Mouse (Mus musculus) central nervous system, embryonic 18 days (tissue): ENCODE measurements around the gene Spaar. TPM values are rescaled to one million over a fixed set of nuclear protein-coding genes. Genes with fewer than 3 reads are reported as not detected.

ENCODE experiments used
- polyA plus RNA-seq: library from polyadenylated mRNA; depleted of rRNA; stranded (reverse); fragments of >200 nt; gene quantifications from 2 replicates; pipeline ENCODE4 v1.2.3, GENCODE M21; 2012; rRNA removed

Gene Spaar
- 0.23 and 0.47 TPM in 2 replicates for polyA plus RNA-seq

DNA sequence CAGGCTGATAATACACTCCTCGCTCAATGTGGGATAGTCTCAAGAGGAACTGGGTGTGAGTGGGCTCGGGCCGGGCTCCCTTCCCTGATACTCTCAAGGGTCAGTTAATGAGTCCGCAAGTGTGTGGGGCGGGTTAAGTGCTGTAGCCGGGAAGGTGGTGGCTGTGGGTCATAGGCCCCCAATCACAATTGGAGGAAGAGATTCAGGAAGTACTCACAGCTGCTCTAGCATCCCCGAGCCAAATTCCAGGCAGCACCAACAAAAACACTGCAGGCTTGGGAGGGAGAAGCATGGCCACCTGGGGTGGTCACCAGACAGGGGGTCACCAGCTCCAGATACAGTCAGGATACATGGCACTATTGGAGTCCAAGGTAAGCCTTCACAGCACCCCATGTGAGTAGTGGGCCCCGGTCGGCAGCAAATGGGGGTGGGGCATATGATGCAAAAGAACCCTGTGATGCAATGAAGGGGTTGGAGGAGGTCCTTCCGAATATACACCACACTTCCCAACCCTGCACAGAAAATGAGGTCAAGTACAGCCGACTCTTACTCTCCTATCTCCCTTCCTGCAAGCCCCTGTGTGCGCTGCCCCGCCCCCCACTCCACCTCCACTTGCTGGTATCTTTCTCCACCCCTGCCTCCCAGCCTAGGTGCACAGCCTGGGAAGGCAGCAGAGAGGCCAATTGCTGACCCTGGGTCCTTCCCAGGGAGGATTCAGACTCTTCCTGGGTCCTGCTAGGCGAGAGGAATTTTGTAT, at the start of gene Spaar:
Spaar (plus strand) TSS at position 241 of the 757 bp plus-strand sequence.

DNA sequence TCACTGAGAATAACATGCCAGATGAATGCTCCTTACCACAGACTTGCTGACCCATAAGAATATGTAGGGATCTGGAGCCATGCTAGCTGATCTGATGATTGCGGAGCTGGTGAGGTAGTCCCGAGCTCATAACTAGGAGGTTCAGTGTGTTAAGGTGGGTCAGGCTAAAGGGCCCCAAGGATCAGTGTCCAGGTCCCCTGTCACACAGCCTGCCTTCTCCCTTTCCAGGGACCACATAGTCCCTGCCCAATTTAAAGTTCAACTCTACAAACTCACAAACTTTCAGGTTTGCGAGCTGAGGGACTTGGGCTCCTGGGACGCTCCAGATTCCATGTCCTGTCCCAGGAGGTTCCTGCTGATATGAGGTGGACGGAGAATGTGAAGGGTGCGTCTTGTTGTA, 29.1 kb upstream of the Spaar start, which contains the start of gene Olfr70:
Olfr70 (minus strand) TSS at position 101 of the 400 bp plus-strand sequence.

GRCm38 (mm10) chr4:43709869-43710268, 20.0 kb upstream of the Spaar start, which contains the start of gene Olfr71:
TSS of gene Olfr71 (minus strand) at chr4:43710255.

GRCm38 (mm10) chr4:43726995-43727394, 2.8 kb upstream of the Spaar start, which contains the start of gene Hrct1:
TSS of gene Hrct1 (plus strand) at chr4:43727188.

GRCm38 (mm10) chr4:43770909-43771308, 41.1 kb downstream of the Spaar start, which contains the start of gene Olfr159:
TSS of gene Olfr159 (minus strand) at chr4:43771009.

Other genes starting within 250 kb of the Spaar start
- 0.09 and 0.19 TPM in 2 replicates for gene Sit1, start 246.3 kb upstream of the Spaar start, polyA plus RNA-seq
- 101 and 113 TPM in 2 replicates for gene Ccdc107, start 237.1 kb upstream of the Spaar start, polyA plus RNA-seq
- gene Arhgef39, start 230.3 kb upstream of the Spaar start, polyA plus RNA-seq: 10.2 and 13.0 TPM in 2 replicates
- 0.35 and 0.60 TPM in 2 replicates for gene Car9, start 223.1 kb upstream of the Spaar start, polyA plus RNA-seq
- 9.1 and 53.0 TPM in 2 replicates for gene Tpm2, start 206.3 kb upstream of the Spaar start, polyA plus RNA-seq
- 54.1 and 62.0 TPM in 2 replicates for gene Creb3, start 167.7 kb upstream of the Spaar start, polyA plus RNA-seq
- 55.2 and 59.4 TPM in 2 replicates for gene Tln1, start 167.3 kb upstream of the Spaar start, polyA plus RNA-seq
- 34.5 and 36.5 TPM in 2 replicates for gene Rgp1, start 151.3 kb upstream of the Spaar start, polyA plus RNA-seq
- 94.5 and 96.8 TPM in 2 replicates for gene Gba2, start 151.2 kb upstream of the Spaar start, polyA plus RNA-seq
- not detected in 2 replicates for gene Msmp, start 145.5 kb upstream of the Spaar start, polyA plus RNA-seq
- gene Npr2, start 98.1 kb upstream of the Spaar start, polyA plus RNA-seq: 71.9 and 77.8 TPM in 2 replicates
- gene Spag8, start 76.4 kb upstream of the Spaar start, polyA plus RNA-seq: 6.9 and 7.0 TPM in 2 replicates
- gene Hint2, start 73.6 kb upstream of the Spaar start, polyA plus RNA-seq: 45.5 and 47.2 TPM in 2 replicates
- 18.2 and 24.2 TPM in 2 replicates for gene Tmem8b, start 61.1 kb upstream of the Spaar start, polyA plus RNA-seq
- gene Fam221b, start 60.9 kb upstream of the Spaar start, polyA plus RNA-seq: 0.30 and 0.33 TPM in 2 replicates
- gene Olfr70, start 29.2 kb upstream of the Spaar start, polyA plus RNA-seq: not detected in 2 replicates
- not detected in 2 replicates for gene Olfr71, start 19.8 kb upstream of the Spaar start, polyA plus RNA-seq
- 0.53 and 0.57 TPM in 2 replicates for gene Hrct1, start 2.8 kb upstream of the Spaar start, polyA plus RNA-seq
- gene Olfr159, start 41.0 kb downstream of the Spaar start, polyA plus RNA-seq: not detected in 2 replicates
- not detected in 2 replicates for gene Olfr156, start 93.9 kb downstream of the Spaar start, polyA plus RNA-seq
- not detected in 2 replicates for gene Olfr157, start 110.2 kb downstream of the Spaar start, polyA plus RNA-seq
- gene Olfr155, start 121.5 kb downstream of the Spaar start, polyA plus RNA-seq: not detected in 2 replicates
- 9.9 and 10.3 TPM in 2 replicates for gene Reck, start 145.5 kb downstream of the Spaar start, polyA plus RNA-seq
- gene Glipr2, start 227.4 kb downstream of the Spaar start, polyA plus RNA-seq: 20.1 TPM in 2 replicates